Mouse (Mus musculus): ENCODE measurements at regions not wholly inside any gene's neighbourhood (a gene's known extent, or its start where the extent isn't known, plus 50 kb on each side); places are given as distances from the start of the nearest gene placed in this dataset.

DNA sequence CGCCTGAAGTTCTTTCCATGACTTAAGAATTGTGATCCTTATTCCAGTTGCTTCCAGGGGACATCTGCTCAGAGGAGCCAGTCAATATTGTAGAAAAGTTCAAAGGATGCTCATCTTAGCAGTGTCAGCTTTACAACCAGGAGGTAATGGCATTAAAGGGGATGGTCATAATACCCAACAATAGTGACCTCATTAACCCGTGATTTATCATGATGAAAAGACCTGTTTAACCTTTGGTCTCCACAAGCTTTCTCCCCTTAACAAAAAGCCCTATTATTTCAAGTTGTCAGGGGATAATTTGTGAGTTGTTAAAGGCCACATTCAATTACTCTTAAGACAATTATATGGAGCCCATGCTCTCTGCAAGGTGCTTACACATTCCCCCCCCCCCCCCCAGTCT, 54.3 kb upstream of the Htatip2 start:
- in situ Hi-C loops (cut with MboI, MseI) = no loop called here

DNA sequence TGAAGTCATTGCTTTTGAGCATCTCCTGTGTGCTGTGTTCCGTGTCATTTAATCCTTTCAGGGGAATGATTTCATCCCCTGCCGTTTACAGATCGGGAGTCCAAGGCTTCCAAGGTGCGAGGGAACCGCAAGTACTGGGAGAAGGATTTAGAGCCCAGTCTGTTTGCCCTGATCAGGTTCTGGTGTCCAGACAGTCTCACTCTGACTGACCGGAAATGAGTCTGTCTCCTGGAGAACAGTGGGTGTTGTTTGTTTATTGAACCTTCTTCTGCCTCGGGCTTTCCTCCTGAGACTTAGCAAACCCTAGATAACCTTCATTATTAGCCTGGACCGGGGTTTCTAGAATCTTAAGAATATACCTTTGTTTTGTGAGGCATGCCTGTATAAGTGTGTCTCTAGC, 58.2 kb upstream of the Htatip2 start:
- in situ Hi-C loops (cut with MboI, MseI) = no loop called here

DNA sequence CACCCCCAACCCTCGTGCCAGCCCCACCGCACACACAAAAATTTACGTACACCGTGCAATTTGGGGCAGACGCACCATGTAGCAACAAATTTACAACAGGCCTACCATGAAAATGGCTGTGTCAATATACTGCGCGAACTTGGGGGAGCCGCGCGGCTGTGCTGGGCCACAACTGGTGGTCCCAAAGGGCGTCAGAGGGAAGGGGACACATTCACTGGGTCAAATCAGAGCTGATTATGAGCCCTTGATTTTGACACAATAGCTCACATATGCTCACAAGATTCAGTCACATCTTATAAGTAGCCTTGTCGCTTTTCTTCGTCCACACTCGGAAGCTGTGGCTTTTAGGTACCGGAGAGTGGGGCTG, 58.9 kb upstream of the Htatip2 start:
- in situ Hi-C loops (cut with MboI, MseI) = no loop called here

DNA sequence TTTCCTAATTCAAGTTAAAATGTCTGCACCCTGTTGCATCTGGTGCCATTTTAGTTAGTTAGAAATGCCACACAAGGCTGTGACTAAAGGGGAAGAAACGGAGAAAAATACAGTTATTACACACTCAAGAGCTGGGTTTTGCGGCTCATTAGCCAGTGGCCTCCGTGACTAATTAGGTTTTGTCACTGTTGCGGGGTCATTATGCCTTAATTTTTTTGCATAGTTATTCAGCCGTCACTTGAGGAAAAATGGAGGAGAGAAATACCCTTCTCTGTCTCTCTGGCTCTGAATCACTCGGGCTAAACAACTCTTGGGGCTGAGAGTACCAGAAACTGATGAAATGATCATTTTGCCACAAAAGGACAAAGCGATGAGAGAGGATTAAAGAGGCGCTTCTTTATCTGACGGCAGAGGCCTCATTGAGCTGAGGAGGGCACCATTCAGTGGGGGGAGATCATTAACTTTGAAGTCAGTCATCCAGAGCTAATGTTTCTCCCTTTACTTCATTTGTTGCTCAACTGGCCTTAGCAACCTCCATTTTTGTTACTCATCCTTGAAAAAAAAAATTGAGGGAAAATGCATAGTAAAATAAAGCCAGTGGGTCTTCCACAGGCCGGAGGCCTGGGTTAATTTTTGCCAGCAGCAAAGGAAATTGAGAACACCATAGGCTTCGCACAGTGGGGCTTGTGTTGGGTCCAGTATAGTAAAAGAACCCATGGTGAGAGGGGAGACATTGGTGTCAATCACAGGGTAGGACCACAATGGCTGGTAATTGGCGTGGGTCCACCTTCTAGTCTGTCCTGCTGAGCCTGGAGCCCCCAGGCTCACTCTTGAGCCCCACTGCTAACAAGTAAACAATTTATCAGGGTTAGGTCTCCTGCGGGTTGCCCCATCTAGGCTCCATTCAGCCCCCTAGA, 59.5 kb upstream of the Htatip2 start:
- in situ Hi-C loops (cut with MboI, MseI) = no loop called here

DNA sequence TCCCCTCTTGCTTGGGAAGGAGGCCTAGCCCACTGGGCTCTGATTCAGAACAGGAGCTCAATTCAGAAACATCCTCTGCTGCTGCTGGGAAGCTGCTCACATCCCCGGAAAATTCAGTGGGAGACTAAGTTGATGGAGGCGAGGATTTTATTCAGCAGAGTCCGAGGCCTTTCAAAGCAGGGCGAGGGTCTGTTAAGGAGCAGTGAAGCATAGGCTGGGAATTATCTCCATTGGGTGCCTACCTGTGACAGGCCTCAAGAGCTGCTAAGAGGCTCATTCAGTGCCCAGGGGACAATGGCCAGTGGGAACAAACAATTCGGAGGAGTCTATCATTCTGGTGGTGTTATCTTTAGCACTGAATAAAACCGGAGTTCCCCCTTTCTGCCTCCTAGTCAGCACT, 59.6 kb upstream of the Dbx1 start:
- in situ Hi-C loops (cut with MboI, MseI) = no loop called here

DNA sequence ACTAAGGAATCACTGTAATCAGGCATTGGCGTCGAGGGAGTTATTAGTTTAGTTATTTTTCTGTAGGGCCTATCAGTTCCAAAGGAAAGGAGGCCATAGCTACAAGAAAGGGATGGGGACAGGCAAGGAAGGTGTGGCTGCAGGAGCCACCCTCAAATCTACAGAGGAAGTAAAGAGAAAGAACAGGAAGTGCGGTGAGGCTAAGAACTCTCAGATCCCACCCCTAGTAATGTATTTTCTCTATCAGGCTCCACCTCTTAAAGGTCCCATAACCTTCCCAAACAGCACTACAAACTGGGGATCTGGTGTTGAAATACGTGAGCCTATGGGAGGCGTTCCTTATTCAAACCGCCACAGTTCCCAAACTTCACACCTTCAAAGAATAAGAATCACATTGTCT, 52.9 kb upstream of the Dbx1 start:
- in situ Hi-C loops (cut with MboI, MseI) = loop anchor here (10.0 kb wide), 1 partner anchor 55 kb away; no protein-coding TSS in a partner anchor

DNA sequence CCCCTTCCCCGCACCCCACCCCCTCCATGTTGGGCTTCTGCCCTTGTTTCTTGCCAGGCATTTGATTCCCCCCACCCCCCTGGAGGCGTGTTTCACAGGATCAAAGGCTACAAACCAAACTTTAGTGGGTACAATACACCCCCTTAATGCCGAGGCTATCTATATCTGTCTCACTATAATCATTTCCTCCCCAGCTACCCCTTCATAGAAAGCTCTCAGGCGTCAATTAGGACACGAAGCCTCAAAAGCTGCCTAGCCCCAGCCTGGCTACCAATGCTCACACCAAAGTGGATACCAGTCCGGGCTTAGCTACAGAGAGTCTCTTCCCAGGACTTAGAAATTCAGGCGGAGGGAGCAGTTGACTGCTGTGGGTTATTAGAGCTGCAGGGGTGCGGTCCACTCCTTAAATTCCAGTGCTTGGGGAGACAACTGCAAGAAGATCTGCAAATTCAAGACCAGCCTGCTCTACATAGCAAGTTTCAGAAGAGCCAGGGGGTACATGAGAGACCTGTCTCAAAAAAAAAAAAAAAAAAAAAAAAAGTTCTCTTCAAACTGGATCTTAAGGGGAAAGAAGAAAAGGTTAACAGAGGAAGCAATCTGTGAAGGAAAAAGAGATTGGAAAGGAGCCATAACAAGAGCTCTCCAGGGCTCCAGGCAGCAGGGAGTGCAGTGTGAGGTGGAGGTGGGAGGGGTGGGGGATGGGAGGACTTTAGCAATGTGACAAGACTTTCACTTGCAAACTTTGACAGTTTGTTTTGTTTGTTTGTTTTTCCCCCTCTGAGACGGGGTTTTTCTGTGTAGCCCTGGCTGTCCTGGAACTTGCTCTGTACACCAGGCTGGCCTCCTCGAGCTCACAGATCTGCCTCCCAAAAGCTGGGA, 52.1 kb upstream of the Dbx1 start:
- in situ Hi-C loops (cut with MboI, MseI) = loop anchor here (10.0 kb wide), 1 partner anchor 56 kb away; no protein-coding TSS in a partner anchor

DNA sequence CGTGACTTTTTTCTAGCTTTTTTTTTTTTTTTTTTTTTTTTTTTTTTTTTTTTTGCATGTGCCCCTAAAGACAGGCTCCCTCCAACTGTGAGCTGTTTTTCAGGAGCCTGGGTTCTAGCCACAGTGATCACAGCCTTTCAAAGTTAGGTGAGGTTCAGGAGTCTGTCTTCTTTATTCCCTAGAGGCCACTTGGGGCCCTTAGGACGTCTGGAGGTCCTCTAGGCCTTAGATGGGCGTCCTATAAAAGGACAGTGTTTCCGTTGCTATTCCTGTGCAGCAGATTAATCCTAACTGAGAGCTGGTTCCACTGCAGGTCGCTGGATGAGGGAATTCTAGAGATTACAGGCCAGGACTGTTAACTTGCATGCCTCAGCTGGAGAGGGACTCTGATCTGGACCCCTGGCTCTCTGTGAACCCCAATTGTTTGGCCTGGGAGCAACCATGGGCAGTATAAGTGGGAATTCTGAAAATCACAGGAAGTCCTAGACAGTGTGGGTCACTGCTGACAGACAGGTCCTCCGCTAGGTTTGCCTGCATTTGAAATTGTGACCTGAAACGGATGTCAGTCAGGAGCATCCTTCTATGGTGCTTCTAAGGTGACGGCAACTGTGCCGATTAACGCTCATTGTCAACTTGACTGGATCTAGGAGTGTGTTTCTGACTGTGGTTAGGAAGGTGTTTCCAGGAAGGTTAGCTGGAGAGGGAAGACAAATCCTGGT, 51.2 kb upstream of the Dbx1 start:
- in situ Hi-C loops (cut with MboI, MseI) = loop anchor here (10.0 kb wide), 1 partner anchor 57 kb away; no protein-coding TSS in a partner anchor

DNA sequence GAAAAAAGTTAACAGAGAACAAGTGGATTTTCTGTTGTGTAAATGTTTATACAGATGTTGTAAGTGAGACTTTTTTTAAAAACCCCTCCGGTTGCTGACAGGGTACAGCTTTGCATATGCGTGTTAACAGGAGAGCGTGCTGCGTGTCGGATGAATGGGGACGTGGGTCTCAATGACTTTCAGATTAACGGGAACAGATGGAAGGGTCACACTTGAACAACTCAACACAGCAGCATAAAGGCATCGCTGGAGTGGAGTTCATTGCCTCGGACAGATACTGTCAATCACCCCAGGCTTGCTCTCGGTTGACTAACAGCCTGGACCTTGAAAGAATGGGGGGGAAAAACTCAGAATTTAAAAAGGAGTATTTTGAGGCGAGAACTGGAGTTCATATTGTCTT, 50.3 kb upstream of the Dbx1 start:
- in situ Hi-C loops (cut with MboI, MseI) = loop anchor here (10.0 kb wide), 1 partner anchor 58 kb away; no protein-coding TSS in a partner anchor

All from T-helper 2 cell (primary cell).